Mouse (Mus musculus) heart, embryonic 13.5 days (tissue): ENCODE results near the gene Ighmbp2. TPM values are rescaled to one million over a fixed set of nuclear protein-coding genes. Genes with fewer than 3 reads are reported as not detected.
A peak's percentile ranks its signal among the peaks of the same experiment; 100 is the strongest.
"Not testable (repeated sequence)": the region's sequence is repeated elsewhere in the genome, so short reads cannot be mapped to it uniquely, and the experiment has no call there.

Experiments
- ATAC-seq: fragments of 200-750 bp; cut with Nextera tagmentation; 2 replicates; pipeline ENCODE4 v1.8.0; 2017; ENCODE audit warnings: moderate TSS enrichment; ENCODE audit not compliant: insufficient number of reproducible peaks, low FRiP score, low TSS enrichment; ENCODE audit errors: extremely low read depth
- H3K27ac ChIP-seq: fragments of 300-500 bp; sonication (generic); replicated peaks from 2 replicates; pipeline ENCODE4 v1.5.1; 2015; ENCODE audit warnings: moderate library complexity, mild to moderate bottlenecking, inconsistent platforms
- H3K27me3 ChIP-seq: fragments of 300-500 bp; sonication (generic); replicated peaks from 2 replicates; pipeline ENCODE4 v1.6.1; 2015; ENCODE audit warnings: mild to moderate bottlenecking, inconsistent platforms
- H3K36me3 ChIP-seq: fragments of 300-500 bp; sonication (generic); 2 replicates; pipeline ENCODE4 v1.6.1; 2015; ENCODE audit warnings: mild to moderate bottlenecking, inconsistent platforms
- H3K4me1 ChIP-seq: fragments of 300-500 bp; sonication (generic); 2 replicates; pipeline ENCODE4 v1.6.1; 2015; ENCODE audit warnings: inconsistent platforms
- H3K4me2 ChIP-seq: fragments of 300-500 bp; sonication (generic); 2 replicates; pipeline ENCODE4 v1.6.1; 2015; ENCODE audit warnings: inconsistent platforms, mild to moderate bottlenecking, moderate library complexity
- H3K4me3 ChIP-seq: fragments of 300-500 bp; sonication (generic); 2 replicates; pipeline ENCODE4 v1.5.1; 2015; ENCODE audit warnings: moderate library complexity, mild to moderate bottlenecking, inconsistent platforms
- H3K9ac ChIP-seq: fragments of 300-500 bp; sonication (generic); 2 replicates; pipeline ENCODE4 v1.6.1; 2015; ENCODE audit warnings: inconsistent platforms, mild to moderate bottlenecking, moderate library complexity
- H3K9me3 ChIP-seq: fragments of 300-500 bp; sonication (generic); 2 replicates; pipeline ENCODE4 v1.6.1; 2016; ENCODE audit warnings: inconsistent platforms
- WGBS: fragments of 180-500 bp; shearing (Covaris S2); methylation state at CpG from one replicate; pipeline ENCODE4 v1.1.7; 2015; ENCODE audit warnings: mixed read lengths; 5-methylcytosine and 5-hydroxymethylcytosine counted together
- microRNA-seq: library from miRNA; unstranded; fragments of <30 nt; microRNA quantifications from one replicate; pipeline ENCODE4, GENCODE M21; 2016
- polyA plus RNA-seq: library from polyadenylated mRNA; unstranded; fragments of >200 nt; fragmentation: Nextera tagmentation; extraction: Ambion mirVana; gene quantifications from 2 replicates; pipeline ENCODE4 v1.2.1, GENCODE M21; 2015

Ighmbp2 gene
- polyA plus RNA-seq, 1 experiment from 2014 or later, result 5.8 TPM

- peaks cover 65% of the 10 kb centered on the region for H3K36me3 ChIP-seq
- no peaks in the 10 kb centered on the region for H3K27me3 ChIP-seq
- 0 out of 2 replicates have a peak, but pooled peaks have one; percentile 46 for ATAC-seq
- no peak overlapping the region for H3K27ac ChIP-seq
- no peaks in the 10 kb centered on the region for H3K4me1 ChIP-seq
- no peak overlapping the region for H3K4me2 ChIP-seq
- H3K9ac ChIP-seq, result no peak overlapping the region
- H3K4me3 ChIP-seq, result no peak overlapping the region
- WGBS, result 86% methylated on average over 7 of the region's 7 CpGs
- H3K9me3 ChIP-seq, result no peaks in the 10 kb centered on the region
These were observed 21.5 kb downstream of the Ighmbp2 start for GRCm38 (mm10) chr19:3261336-3261735.

GRCm38 (mm10) chr19:3260591-3260990 lies 22.2 kb downstream of the Ighmbp2 start:
- Histone ChIP-seq H3K4me3 (no peak overlapping the region), H3K4me1 (no peaks in the 10 kb centered on the region), H3K27ac (no peak overlapping the region), H3K9ac (no peak overlapping the region), H3K36me3 (peaks cover 57% of the 10 kb centered on the region), H3K27me3 (no peaks in the 10 kb centered on the region), H3K9me3 (no peaks in the 10 kb centered on the region), H3K4me2 (no peak overlapping the region)
- 84% methylated on average over 3 of the region's 3 CpGs for WGBS
- ATAC-seq, result no peak

DNA sequence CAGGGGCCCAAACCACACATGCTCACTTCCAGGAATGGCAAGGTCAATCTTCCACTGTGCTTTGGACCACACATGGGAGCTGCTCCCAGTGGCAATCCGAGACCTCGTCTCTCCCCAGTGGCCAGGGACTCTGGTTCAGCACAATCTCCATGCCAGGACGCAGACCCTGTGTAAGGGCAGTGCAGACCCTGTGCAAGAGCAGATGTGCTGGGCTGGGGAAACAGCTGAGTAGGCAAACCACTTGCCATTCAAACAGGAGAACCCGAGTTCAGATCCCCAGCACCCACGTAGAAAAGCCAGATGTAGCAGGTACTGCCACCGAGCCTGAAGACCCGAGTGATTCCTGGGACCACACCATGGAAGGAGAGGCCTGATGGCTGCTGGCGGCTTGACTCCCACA lies 22.8 kb downstream of the Ighmbp2 start:
- Histone ChIP-seq H3K27ac (no peak overlapping the region), H3K4me1 (no peaks in the 10 kb centered on the region), H3K27me3 (no peaks in the 10 kb centered on the region), H3K36me3 (peaks cover 51% of the 10 kb centered on the region), H3K4me3 (no peak overlapping the region), H3K4me2 (no peak overlapping the region), H3K9me3 (no peaks in the 10 kb centered on the region), H3K9ac (no peak overlapping the region)
- ATAC-seq, result no peak
- 89% methylated on average over 8 of the region's 8 CpGs for WGBS

- not testable (repeated sequence) for ATAC-seq, H3K4me2 ChIP-seq, H3K4me1 ChIP-seq, H3K27ac ChIP-seq, H3K4me3 ChIP-seq, H3K9ac ChIP-seq, H3K9me3 ChIP-seq, H3K27me3 ChIP-seq, H3K36me3 ChIP-seq
- 54% methylated on average over 5 of the region's 6 CpGs for WGBS
These were observed 57.6 kb downstream of the Ighmbp2 start for GRCm38 (mm10) chr19:3225261-3225660.

GRCm38 (mm10) chr19:3214937-3215336 lies 67.9 kb downstream of the Ighmbp2 start:
- H3K4me3 ChIP-seq, H3K4me2 ChIP-seq, H3K36me3 ChIP-seq, ATAC-seq, H3K9me3 ChIP-seq, H3K9ac ChIP-seq, H3K4me1 ChIP-seq, H3K27ac ChIP-seq, H3K27me3 ChIP-seq: not testable (repeated sequence)
- 67% methylated on average over 1 of the region's 1 CpGs for WGBS

Small RNAs within 50 kb of the gene (microRNA-seq; reads per million reads assigned to microRNA genes)
- not detected for gene Mir6984

Other genes with a start within 250 kb of the Ighmbp2 start
- 93.0 and 103 TPM in 2 replicates for gene Mrpl21, start 116 bp downstream of the Ighmbp2 start, polyA plus RNA-seq
- 23.1 and 23.8 TPM in 2 replicates for gene Cpt1a, start 39.3 kb upstream of the Ighmbp2 start, polyA plus RNA-seq
- gene Tesmin, start 105.8 kb upstream of the Ighmbp2 start, polyA plus RNA-seq, result 0.57 and 0.75 TPM in 2 replicates
- gene Gal, start 131.5 kb upstream of the Ighmbp2 start, polyA plus RNA-seq, result 5.5 and 7.0 TPM in 2 replicates